Mouse (Mus musculus) leukemia stem cell, adult 10-12 weeks (primary cell): ENCODE results near the gene Hist1h3e. TPM values are rescaled to one million over a fixed set of nuclear protein-coding genes. Genes with fewer than 3 reads are reported as not detected.

Experiments used
- polyA plus RNA-seq: library from polyadenylated mRNA; stranded (reverse); fragments of >175 nt; gene quantifications from 2 replicates; pipeline ENCODE4 v1.2.3, GENCODE M21; 2012; ENCODE audit warnings: low replicate concordance

The Hist1h3e gene
- polyA plus RNA-seq, 1 experiment, result 12.2 TPM

Other genes with a start within 250 kb of the Hist1h3e start
- 0.23 and 1.0 TPM in 2 replicates for gene Zfp322a, start 193.2 kb downstream of the Hist1h3e start, polyA plus RNA-seq
- gene Abt1, start 138.5 kb downstream of the Hist1h3e start, polyA plus RNA-seq, result 4.0 and 4.7 TPM in 2 replicates
- gene Btn1a1, start 96.5 kb downstream of the Hist1h3e start, polyA plus RNA-seq, result 0.12 and 0.15 TPM in 2 replicates
- gene Btn2a2, start 73.5 kb downstream of the Hist1h3e start, polyA plus RNA-seq, result not detected in 2 replicates
- gene Hist1h4h, start 31.3 kb downstream of the Hist1h3e start, polyA plus RNA-seq, result 22.4 and 24.1 TPM in 2 replicates
- 1,274 and 2,101 TPM in 2 replicates for gene Hist1h2af, start 28.5 kb downstream of the Hist1h3e start, polyA plus RNA-seq
- gene Hist1h3g, start 26.9 kb downstream of the Hist1h3e start, polyA plus RNA-seq, result 9.7 and 27.2 TPM in 2 replicates
- 2.6 and 2.9 TPM in 2 replicates for gene Hist1h2bh, start 19.0 kb downstream of the Hist1h3e start, polyA plus RNA-seq
- gene Hist1h3f, start 18.3 kb downstream of the Hist1h3e start, polyA plus RNA-seq, result 7.8 and 13.9 TPM in 2 replicates
- 39.6 and 48.6 TPM in 2 replicates for gene Hist1h4f, start 10.7 kb downstream of the Hist1h3e start, polyA plus RNA-seq
- gene Hist1h1d, start 9.1 kb downstream of the Hist1h3e start, polyA plus RNA-seq, result 0.89 and 1.4 TPM in 2 replicates
- 20.4 and 37.8 TPM in 2 replicates for gene Hist1h2ae, start 8.9 kb upstream of the Hist1h3e start, polyA plus RNA-seq
- 19.7 and 30.7 TPM in 2 replicates for gene Hist1h2bg, start 9.0 kb upstream of the Hist1h3e start, polyA plus RNA-seq
- gene Hist1h2bf, start 11.8 kb upstream of the Hist1h3e start, polyA plus RNA-seq, result 15.2 and 20.1 TPM in 2 replicates
- gene Hist1h2ad, start 12.0 kb upstream of the Hist1h3e start, polyA plus RNA-seq, result 1.2 and 1.8 TPM in 2 replicates
- gene Hist1h3d, start 13.4 kb upstream of the Hist1h3e start, polyA plus RNA-seq, result 1.1 and 5.4 TPM in 2 replicates
- 21.9 and 50.4 TPM in 2 replicates for gene Hist1h4d, start 19.2 kb upstream of the Hist1h3e start, polyA plus RNA-seq
- gene Hist1h2be, start 58.8 kb upstream of the Hist1h3e start, polyA plus RNA-seq, result 1.7 and 2.0 TPM in 2 replicates
- 6.8 and 18.7 TPM in 2 replicates for gene Hist1h1e, start 60.2 kb upstream of the Hist1h3e start, polyA plus RNA-seq
- 1.7 and 2.0 TPM in 2 replicates for gene Hist1h2ac, start 121.6 kb upstream of the Hist1h3e start, polyA plus RNA-seq
- 3.1 and 3.3 TPM in 2 replicates for gene Hist1h2bc, start 121.8 kb upstream of the Hist1h3e start, polyA plus RNA-seq
- gene Hist1h1t, start 133.4 kb upstream of the Hist1h3e start, polyA plus RNA-seq, result not detected in 2 replicates
- 3.9 and 4.0 TPM in 2 replicates for gene Hist1h4c, start 136.1 kb upstream of the Hist1h3e start, polyA plus RNA-seq
- 5.0 and 7.1 TPM in 2 replicates for gene Hfe, start 148.5 kb upstream of the Hist1h3e start, polyA plus RNA-seq
- 13.0 and 32.3 TPM in 2 replicates for gene Hist1h1c, start 176.4 kb upstream of the Hist1h3e start, polyA plus RNA-seq
- 4.9 and 12.8 TPM in 2 replicates for gene Hist1h3c, start 183.2 kb upstream of the Hist1h3e start, polyA plus RNA-seq
- gene Hist1h2bb, start 184.4 kb upstream of the Hist1h3e start, polyA plus RNA-seq, result 14.4 and 31.0 TPM in 2 replicates
- 39.8 and 47.5 TPM in 2 replicates for gene Hist1h2ab, start 188.8 kb upstream of the Hist1h3e start, polyA plus RNA-seq
- gene Hist1h3b, start 189.9 kb upstream of the Hist1h3e start, polyA plus RNA-seq, result 4.5 and 16.4 TPM in 2 replicates
- 7.2 and 8.6 TPM in 2 replicates for gene Hist1h4b, start 194.6 kb upstream of the Hist1h3e start, polyA plus RNA-seq
- 40.2 and 48.3 TPM in 2 replicates for gene Hist1h4a, start 198.9 kb upstream of the Hist1h3e start, polyA plus RNA-seq
- gene Hist1h3a, start 200.0 kb upstream of the Hist1h3e start, polyA plus RNA-seq, result 0.45 and 5.1 TPM in 2 replicates
- gene Hist1h1a, start 201.3 kb upstream of the Hist1h3e start, polyA plus RNA-seq, result 1.2 and 1.7 TPM in 2 replicates
- gene Trim38, start 207.5 kb upstream of the Hist1h3e start, polyA plus RNA-seq, result not detected in 2 replicates
- gene Slc17a2, start 244.6 kb upstream of the Hist1h3e start, polyA plus RNA-seq, result not detected in 2 replicates